Mouse (Mus musculus) T-helper 17 cell (primary cell): Measurements from ENCODE around the gene Rab5a.

ENCODE experiments used
- in situ Hi-C, 2 experiments: fragments of 300-600 bp; cut with MboI, MseI; formaldehyde crosslinking; loops; 1 replicate in 1 of 2; 2 replicates in 1 of 2; pipeline ENCODE4 v1.15.1; 2025; ENCODE audit warnings: high pct_unique_total_duplicates in 2 of 2

The Rab5a gene

DNA sequence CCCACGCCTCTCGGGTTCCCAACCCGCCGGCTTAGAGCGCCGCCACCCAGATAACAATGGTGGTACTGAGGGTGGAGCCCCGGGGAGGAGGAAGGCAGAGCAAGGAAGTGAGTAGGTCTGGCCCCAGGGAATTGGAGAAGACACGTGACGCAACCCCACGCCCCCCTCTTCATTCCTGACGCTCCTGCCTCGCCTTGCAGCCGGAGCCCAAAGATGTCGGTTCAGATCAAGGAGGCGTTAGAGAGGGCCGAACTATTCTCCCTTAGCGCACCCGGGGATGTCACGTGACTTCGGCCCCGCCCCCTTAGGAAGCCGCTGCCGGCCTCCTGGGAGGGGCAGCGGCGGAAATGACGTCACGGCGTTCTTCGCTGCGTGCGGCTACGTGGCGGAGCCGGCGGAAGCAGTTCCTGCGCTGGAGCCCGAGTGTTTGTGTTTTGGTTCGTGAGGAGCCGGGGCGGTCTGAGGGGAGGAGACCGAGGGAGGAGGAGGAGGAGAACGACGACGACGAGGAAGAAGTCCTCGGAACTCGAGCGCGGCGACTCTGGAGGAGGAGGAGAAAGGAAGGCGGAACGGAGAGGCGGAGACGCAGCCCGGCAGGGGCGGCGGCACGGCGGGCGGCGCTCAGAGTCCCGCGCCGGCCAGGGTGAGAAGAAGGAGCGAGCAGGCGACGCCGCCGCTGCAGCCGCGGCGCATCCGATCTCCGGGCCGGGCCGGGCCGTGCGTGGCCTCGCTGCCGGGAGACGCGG, at the start of gene Rab5a:
Gene Rab5a, plus strand, starts transcription at position 377 of the 746 bp plus-strand sequence.
- in situ Hi-C loops, result loop anchor here (5.0 to 25.0 kb wide), 3 partner anchors 1317 to 1667 kb away; no protein-coding TSS in a partner anchor

DNA sequence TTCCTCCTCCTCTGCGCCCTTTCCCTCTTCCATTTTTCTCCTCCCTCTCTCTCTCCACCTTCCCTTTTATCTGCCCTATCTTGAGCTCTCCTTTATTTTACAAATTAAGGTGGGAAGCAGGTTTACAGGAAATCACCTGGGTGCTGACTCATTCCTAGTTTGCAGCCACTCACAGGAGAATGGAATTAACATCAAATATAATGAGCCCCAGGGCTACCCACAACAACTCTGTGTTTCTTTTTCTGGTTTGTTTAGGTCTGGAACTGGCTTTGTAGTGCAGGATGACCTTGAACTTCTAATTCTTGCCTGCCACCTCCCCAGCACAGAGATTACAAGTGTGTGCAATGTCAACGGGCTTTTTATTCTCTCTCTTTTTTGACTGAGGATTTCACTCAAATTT, 22.9 kb upstream of the Rab5a start:
- in situ Hi-C loops, result no loop called here

DNA sequence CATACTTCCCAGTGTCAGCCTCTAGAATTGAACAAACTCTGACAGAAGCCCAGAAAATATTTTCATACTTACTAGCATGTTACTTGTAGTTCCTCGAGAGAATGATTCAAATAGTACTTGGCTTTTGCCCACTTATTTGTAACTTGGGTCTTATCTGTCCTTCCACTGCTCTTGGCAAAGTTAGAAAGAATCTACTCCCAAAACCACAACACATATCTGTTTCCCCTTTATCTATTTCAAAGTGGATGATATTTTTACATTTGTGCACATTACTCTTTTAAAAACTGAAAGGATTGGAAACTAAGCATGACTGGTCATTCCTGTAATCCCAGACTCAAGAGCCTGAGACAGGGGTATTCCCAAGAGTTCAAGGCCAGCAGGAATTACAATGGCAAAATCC, 22.3 kb upstream of the Rab5a start:
- in situ Hi-C loops, result no loop called here

DNA sequence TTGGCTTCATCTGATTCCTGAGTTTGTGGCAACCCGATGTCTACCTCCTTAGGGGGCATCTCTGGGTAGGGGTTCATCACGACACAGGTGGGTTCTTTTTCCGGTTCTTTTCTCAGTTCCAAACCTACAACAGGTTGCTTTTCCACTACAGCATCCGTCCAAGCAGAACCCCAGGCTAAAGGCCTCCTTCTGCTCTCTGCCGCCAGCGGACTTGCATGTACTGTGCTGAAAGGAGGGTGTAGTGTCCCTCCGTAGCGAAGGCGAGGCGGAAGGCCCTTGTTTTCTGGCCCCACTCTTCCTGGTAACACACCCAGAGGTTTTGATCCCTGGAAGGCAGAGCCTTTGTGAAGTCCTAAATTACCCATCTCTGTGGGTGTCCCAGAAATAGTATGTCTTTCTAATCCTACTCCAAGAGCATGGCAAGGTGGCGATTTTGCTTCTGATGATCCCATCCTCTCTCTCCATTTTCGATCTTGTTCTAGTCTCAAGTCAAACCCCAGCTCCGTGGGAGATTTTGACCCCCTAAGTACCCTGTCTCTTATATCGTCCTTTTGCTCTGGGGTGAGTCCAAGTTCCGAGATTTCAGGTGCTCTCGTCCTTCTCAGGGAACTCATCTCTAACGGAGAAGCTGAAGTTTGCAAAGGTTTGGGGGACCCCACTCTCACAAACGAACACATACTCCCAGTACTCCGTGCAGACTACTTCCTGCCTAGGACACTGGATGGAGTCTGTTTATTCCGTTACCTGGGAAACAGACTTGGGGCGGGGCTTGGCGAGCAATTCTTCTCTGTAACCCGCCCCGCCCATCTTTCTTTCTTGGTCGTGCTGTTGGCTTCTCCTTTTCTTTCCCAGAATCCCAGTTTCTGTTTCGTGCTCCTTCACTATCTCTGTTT, 16.2 kb upstream of the Rab5a start, which contains the start of gene Efhb:
Gene Efhb, minus strand, starts transcription at position 719 of the 893 bp plus-strand sequence.
- in situ Hi-C loops, result no loop called here

DNA sequence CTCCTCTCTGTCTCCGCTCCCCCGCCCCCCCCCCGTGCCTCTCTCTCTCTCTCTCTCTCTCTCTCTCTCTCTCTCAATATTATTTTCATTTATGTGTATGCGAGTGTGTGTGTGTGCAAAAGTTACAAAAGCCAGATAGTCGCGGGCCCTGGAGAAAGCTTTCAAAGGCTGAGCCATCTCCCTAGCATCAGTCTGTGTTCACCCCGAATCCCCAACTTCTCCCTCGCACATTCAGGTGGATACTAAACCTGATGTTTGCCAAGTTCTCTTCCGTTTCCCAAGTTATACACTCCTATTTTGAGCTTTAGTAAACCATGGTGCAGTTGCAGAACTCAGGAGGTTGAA, 15.6 kb upstream of the Rab5a start:
- in situ Hi-C loops, result no loop called here

DNA sequence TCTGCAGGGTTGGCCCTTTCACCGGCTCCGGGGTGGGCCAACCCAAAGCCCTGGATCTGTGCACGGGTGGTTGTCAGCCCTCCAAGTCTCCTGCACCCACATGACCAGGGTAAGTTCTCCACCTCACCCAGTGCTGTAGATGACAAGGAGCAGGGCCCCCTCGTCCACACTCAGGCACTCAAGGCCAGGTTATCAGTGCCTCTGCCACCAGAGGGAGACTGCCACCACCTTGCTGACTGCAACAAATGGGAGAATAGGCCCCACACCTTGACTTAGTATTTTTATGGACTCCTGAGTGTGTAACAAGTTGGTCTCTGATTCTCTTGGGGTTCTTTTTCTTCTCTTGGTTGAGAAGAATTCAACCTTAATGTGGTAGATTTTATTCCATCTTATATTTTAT, 13.5 kb upstream of the Rab5a start:
- in situ Hi-C loops, result no loop called here

DNA sequence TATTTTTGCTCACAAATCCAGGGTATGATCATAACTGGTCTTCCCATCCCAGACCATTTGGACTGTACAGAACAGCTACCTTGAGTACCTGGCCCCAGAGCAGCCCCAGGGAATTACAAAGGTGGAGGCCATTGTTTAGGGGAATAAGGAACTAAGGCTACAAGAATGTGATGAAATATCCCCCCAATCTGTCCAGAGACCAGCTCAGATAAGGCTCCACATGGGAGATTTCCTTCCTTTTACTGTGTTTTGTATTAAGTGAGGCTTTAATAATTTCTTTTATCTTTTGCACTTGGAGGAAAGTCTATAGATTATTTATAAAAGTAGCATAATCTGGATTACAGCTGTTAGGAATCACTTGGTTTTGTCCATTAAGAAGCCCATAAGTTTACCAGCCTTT, 10.3 kb upstream of the Rab5a start:
- in situ Hi-C loops, result no loop called here

DNA sequence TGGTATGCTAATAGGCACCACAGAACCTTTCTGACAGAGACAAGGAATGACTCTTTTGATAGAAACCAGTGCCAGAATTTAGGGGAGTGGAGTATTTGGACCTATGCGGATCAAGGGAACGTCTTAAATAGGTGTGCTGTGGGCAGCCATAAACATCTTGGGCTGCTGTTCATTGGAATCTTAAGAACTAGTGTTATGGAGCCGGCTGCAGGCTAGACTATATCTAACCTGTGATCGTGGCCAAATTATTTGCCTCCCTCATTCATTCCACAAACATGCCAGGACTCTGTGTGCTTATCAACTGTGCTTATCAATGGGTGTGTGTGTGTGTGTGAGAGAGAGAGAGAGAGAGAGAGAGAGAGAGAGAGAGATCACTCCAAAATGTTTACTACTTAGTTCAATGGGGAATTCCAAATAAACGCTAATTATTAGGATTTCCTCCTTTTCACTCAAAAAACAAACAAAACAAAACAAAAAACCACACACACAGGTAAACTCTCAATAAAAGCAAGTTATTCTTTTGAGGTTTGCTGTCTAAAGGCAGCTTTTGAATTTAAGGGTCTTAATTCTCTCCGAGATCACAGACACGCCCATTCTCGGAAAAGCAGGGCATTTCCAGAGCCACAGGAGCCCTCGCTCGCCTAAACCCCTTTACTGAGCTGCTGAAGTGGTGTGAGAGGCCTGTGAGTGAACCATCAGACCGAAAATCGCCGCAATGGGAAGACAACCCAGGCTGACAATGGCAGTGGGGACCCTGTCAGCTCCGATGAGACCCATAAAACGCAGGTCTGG, 772 bp upstream of the Rab5a start:
- in situ Hi-C loops, result loop anchor here (5.0 to 25.0 kb wide), 3 partner anchors 1316 to 1666 kb away; no protein-coding TSS in a partner anchor

DNA sequence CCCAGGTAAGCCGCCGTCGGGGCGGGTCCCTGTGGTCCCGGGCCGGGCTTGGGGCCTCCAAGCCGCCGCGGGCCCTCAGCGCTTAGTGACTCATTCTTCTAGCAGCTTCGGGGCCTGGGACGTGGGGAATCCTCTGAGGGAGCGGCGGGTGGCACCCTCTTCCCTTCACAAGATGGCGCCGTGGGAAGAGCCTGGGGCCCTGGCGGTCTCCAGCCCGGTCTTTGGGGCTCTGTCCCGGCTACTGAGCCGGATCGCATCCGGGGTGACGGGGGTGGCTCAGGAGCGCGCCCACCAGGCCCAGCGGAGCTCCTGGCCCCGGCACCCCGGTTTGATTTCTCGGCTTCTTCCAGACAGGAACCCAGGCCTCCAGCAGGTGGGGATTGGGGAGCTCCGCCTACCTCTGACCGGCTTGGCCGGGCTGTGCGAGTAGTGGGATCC, 589 bp downstream of the Rab5a start:
- in situ Hi-C loops, result loop anchor here (5.0 to 25.0 kb wide), 4 partner anchors 205 to 1667 kb away; partner anchors contain the start of gene Sgo1 (in 1 of the 2)

DNA sequence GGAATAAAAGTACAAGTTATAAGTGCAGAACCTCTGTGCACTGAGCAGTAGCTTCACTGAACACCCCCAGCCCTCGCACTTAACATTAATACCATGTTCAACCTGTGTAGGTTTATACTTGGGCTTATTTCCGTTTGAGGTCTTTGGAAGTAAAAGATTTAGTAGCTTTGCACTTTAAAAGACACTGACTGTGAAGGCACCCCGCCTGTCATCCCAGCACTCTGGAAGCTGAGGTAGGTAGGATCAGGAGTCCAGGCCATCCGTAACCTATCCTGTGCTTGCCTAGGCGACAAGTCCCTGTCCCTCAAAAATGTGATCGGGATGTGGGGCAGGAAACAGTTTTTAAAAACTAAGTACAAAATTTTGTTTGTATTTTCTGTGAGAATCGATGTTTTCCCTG, 1.4 kb downstream of the Rab5a start:
- in situ Hi-C loops, result loop anchor here (10.0 to 25.0 kb wide), 3 partner anchors 204 to 1668 kb away; partner anchors contain the start of gene Sgo1 (in 1 of the 2)

DNA sequence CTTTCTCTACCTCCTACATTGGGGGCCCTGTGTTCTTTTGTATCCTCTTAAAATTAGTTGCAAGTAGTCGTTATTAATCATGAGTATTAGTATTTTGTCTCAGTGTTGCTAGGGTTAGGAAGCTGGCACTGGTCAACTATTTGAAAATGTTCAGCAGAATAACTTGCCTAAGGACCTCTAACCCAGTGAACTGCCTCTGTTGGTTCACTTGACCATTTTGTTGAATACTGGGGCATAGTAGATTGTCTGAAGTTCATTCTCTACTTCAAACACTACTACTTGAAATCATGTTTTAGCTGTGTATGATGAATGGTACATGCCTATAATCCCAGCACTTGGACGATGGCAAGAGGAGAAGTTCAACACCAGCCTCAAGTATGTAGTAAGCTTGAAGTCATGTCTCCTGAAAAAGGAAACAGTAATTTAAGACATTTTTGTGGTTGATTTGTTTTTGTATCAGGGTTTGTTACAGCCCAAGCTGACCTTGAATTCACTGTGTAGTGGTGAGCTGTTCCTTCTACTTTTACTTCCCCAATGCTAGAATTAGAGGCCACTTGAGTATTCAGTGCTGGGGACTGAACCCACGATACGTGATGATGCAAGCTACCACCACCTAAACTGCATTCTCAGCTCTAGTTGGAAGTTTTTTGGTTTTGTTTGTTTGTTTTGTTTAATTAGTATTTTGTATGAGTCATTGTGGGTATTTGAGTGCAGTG, 9.4 kb downstream of the Rab5a start:
- in situ Hi-C loops, result loop anchor here (10.0 to 25.0 kb wide), 3 partner anchors 196 to 1676 kb away; partner anchors contain the start of gene Sgo1 (in 1 of the 2)

DNA sequence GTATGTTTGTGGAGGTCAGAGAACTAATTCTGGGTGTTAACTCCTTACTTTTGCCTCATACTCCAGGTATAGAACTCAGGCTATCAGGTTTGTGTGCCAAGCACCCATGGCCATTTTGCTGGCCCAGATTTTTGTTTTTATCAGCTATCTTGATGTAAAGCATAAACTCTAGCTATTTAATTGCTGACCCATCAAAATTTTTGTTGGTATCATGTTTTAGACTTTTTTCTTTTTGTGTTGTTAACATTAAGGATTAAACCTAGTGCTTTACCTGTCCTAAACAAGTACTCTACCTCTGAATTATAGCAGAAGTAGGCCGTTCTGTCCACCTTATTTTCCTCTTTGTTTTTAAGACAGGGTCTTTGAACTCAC, 10.0 kb downstream of the Rab5a start:
- in situ Hi-C loops, result loop anchor here (10.0 to 25.0 kb wide), 3 partner anchors 196 to 1677 kb away; partner anchors contain the start of gene Sgo1 (in 1 of the 2)

DNA sequence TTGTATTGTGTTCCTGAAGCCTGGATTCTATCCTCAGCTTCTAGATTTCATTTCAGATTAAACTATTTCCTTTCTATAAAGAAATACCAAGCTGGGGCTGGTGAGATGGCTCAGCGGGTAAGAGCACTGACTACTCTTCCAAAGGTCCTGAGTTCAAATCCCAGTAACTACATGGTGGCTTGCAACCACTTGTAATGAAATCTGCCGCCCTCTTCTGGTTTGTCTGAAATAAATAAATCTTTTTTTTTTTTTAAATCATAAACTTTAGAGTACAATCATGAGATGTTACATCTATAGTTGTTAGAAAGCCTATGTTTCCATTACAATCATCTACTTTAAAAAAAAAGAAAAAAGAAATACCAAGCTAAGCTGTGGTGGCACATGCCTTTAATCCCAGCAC, 23.9 kb downstream of the Rab5a start:
- in situ Hi-C loops, result no loop called here

DNA sequence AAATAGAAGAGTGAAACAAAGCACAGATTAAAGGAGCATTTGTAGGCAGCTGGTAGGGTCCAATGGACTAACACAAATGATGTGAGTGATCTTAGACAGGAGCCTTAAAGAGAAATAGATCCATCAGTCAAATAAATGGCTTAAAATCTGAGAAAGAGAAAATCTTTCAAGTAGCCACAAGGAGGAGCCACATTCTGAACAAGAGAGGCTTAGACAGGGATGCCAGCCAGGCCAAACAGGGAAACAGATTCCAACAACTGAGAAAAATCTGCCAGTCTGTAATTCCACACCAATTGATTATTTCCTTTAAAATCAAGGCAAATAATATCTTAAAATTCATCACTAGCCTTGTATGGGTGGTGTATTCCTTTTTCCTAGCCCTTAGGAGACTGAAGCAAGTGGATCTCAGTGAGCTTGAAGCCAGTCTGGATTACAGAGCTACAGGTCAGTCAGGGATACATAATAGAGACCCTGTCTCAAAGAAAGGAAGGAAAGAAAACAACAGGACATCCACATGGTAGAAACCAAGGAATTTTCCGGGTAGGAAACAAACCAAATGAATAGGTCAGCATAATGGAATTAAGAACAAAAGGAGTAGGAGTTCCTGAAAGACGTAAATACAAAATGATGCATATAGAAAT, 33.4 kb downstream of the Rab5a start:
- in situ Hi-C loops, result loop anchor here (10.0 kb wide), 3 partner anchors 182 to 832 kb away; no protein-coding TSS in a partner anchor

DNA sequence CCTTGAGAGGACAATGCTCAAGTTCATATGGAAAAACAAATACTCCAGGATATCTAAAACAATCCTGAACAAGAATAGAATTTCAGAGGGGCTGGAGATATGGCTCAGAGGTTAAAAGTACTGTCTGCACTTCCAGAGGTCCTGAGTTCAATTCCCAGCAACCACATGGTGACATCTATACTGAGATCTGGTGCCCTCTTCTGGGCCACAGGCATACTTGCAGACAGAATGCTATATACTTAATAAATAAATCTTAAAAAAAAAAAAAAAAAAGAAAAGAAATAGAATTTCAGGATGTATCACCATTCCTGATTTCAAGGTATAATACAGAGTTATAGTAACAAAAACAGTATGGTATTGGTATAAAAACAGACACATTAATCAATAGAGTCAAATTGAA, 40.3 kb downstream of the Rab5a start:
- in situ Hi-C loops, result loop anchor here (10.0 kb wide), 3 partner anchors 175 to 825 kb away; no protein-coding TSS in a partner anchor

DNA sequence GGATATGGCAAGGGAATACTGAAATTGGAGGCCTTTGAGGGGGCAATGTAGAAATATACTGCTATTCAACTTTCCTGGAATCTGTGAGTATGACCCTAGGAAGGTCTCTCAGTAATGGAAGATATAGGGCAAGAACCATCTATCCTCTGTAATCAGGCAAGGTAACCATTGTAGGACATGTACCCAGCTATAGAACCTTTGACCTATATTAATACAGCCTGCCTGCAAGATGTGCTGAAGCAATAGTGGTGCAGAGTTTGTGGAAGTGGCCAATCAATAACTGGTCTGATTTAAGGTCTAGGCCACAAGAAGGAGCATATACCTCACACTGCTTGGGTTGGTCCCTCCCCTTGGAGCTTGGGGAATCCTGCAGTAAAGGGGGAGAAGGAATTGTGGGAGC, 41.5 kb downstream of the Rab5a start:
- in situ Hi-C loops, result no loop called here

DNA sequence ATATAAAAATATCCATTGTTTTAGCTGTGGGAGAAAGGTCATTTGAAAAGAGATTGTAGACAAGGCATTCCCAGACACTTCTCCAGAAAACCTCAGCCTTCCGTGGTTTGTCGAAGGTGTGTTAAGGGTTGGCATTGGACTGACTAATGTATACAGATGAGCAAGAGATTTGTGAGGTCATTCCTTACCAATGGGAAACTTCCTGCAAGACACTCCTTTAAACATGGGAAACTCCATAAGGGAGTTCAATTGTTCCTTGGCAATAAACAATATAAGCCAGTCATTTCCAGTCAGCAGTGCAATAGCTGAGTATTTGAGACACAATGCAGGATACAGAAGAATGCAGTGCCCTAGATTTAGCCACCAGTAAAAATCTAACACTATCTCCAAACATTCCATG, 49.0 kb downstream of the Rab5a start:
- in situ Hi-C loops, result loop anchor here in 1 of 2 experiments (25.0 kb wide), 1 partner anchor 809 kb away; no protein-coding TSS in a partner anchor

DNA sequence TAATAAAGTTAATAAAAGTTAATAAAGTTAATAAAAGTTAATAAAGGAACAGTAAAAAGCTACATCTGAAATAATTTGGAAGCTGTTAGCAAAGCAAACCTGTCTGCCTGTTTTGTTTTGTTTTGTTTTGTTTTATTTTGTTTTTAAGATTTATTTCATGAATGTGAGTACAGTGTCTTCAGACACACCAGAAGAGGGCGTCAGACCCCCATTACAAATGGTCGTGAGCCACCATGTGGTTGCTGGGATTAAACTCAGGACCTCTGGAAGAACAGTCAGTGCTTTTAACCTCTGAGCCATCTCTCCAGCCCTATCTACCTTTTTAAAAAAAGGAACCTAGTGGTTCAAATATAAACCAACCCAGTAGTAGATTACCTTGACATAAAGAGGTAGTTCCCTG, 52.1 kb downstream of the Rab5a start:
- in situ Hi-C loops, result loop anchor here in 1 of 2 experiments (25.0 kb wide), 1 partner anchor 806 kb away; no protein-coding TSS in a partner anchor

DNA sequence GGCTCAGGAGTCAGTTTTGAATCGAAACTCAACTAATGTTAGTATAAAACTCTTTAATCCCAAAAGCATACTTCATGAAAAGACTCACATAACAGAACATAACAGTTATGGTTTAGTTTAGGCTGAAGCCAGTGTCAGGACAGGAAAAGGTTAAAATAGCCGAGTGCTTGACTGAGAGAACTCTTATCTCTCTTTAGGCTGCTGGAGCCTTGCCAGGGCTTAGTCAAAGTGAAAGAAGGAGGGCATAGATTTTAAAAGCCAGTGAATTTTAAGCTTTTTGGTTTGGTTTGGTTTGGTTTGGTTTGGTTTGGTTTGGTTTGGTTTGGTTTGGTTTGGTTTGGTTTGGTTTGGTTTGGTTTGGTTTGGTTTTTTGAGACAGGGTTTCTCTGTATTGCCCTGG, 53.4 kb downstream of the Rab5a start:
- in situ Hi-C loops, result loop anchor here in 1 of 2 experiments (25.0 kb wide), 1 partner anchor 805 kb away; no protein-coding TSS in a partner anchor

DNA sequence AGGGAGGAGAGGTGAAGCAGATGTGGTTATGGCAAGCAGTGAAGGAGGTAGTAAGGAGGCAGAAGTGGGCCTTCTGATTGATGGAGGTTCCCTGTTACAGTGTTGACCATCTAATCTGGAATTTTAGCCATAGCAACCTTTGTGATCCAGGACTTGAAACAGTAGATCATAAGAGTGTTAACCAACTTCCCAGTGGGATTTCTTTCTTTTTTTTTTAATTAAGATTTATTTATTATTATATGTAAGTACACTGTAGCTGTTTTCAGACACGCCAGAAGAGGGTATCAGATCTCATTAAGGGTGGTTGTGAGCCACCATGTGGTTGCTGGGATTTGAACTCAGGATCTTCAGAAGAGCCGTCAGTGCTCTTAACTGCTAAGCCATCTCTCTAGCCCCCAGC, 60.3 kb downstream of the Rab5a start, which contains the start of gene Pp2d1:
Gene Pp2d1, minus strand, starts transcription at position 101 of the 400 bp plus-strand sequence.
- in situ Hi-C loops, result loop anchor here in 1 of 2 experiments (25.0 kb wide), 1 partner anchor 798 kb away; no protein-coding TSS in a partner anchor
